Mouse (Mus musculus) heart, embryonic 15.5 days (tissue): ENCODE data around the gene Gcnt4. TPM values are rescaled to one million over a fixed set of nuclear protein-coding genes. Genes with fewer than 3 reads are reported as not detected.
"Not testable (repeated sequence)": the region's sequence is repeated elsewhere in the genome, so short reads cannot be mapped to it uniquely, and the experiment has no call there.

ENCODE experiments used
- ATAC-seq: fragments of 200-750 bp; cut with Nextera tagmentation; replicated peaks from 2 replicates; pipeline ENCODE4 v1.8.0; 2017; ENCODE audit warnings: low read depth, moderate TSS enrichment; ENCODE audit not compliant: insufficient number of reproducible peaks, insufficient read depth, low FRiP score
- H3K27ac ChIP-seq: fragments of 300-500 bp; sonication (generic); 2 replicates; pipeline ENCODE4 v1.5.1; 2015; ENCODE audit warnings: mild to moderate bottlenecking, inconsistent platforms
- H3K27me3 ChIP-seq: fragments of 300-500 bp; sonication (generic); 2 replicates; pipeline ENCODE4 v1.6.1; 2015; ENCODE audit warnings: inconsistent platforms
- H3K36me3 ChIP-seq: fragments of 300-500 bp; sonication (generic); 2 replicates; pipeline ENCODE4 v1.6.1; 2015; ENCODE audit warnings: mild to moderate bottlenecking, inconsistent platforms
- H3K4me1 ChIP-seq: fragments of 300-500 bp; sonication (generic); replicated peaks from 2 replicates; pipeline ENCODE4 v1.6.1; 2015; ENCODE audit warnings: inconsistent platforms
- H3K4me2 ChIP-seq: fragments of 300-500 bp; sonication (generic); 2 replicates; pipeline ENCODE4 v1.6.1; 2015; ENCODE audit warnings: inconsistent platforms, mild to moderate bottlenecking, moderate library complexity
- H3K4me3 ChIP-seq: fragments of 300-500 bp; sonication (generic); 2 replicates; pipeline ENCODE4 v1.5.1; 2015; ENCODE audit warnings: mild to moderate bottlenecking, inconsistent platforms
- H3K9ac ChIP-seq: fragments of 300-500 bp; sonication (generic); 2 replicates; pipeline ENCODE4 v1.6.1; 2015; ENCODE audit warnings: mild to moderate bottlenecking, inconsistent platforms
- H3K9me3 ChIP-seq: fragments of 300-500 bp; sonication (generic); replicated peaks from 2 replicates; pipeline ENCODE4 v1.6.1; 2016; ENCODE audit warnings: inconsistent platforms
- WGBS: fragments of 180-500 bp; shearing (Covaris S2); methylation state at CpG from one replicate; pipeline ENCODE4 v1.1.7; 2015; ENCODE audit warnings: mixed read lengths; 5-methylcytosine and 5-hydroxymethylcytosine counted together
- polyA plus RNA-seq: library from polyadenylated mRNA; unstranded; fragments of >200 nt; fragmentation: Nextera tagmentation; extraction: Ambion mirVana; gene quantifications from 2 replicates; pipeline ENCODE4 v1.2.1, GENCODE M21; 2015

The Gcnt4 gene
- polyA plus RNA-seq: 0.23 and 0.32 TPM in 2 replicates

- no peak within 1 kb of the TSS for H3K27ac ChIP-seq
- peak; percentile 79 for ATAC-seq
These were observed at the start of gene Gcnt4 for GRCm38 (mm10) chr13:96923999-96924961. Gene Gcnt4 (plus strand): TSS chr13:96924689.

GRCm38 (mm10) chr13:96878220-96879057 is 46.0 kb upstream of the Gcnt4 start:
- no peaks in the 10 kb centered on the region for H3K27me3 ChIP-seq
- no peaks in the 10 kb centered on the region for H3K36me3 ChIP-seq
- WGBS: 68% methylated on average over 12 of the region's 12 CpGs
- H3K9ac ChIP-seq: no peak overlapping the region
- no peak overlapping the region for H3K4me3 ChIP-seq
- no peak for ATAC-seq
- H3K4me1 ChIP-seq: no peaks in the 10 kb centered on the region
- H3K9me3 ChIP-seq: no peaks in the 10 kb centered on the region
- H3K27ac ChIP-seq: no peak overlapping the region
- H3K4me2 ChIP-seq: no peak overlapping the region

More at GRCm38 (mm10) chr13:96923999-96924961, at the start of gene Gcnt4:
- Histone ChIP-seq H3K9me3 (no peaks in the 10 kb centered on the region), H3K27me3 (peaks cover 22% of the 10 kb centered on the region), H3K4me3 (peak within 1 kb of the TSS; percentile 93), H3K36me3 (no peaks in the 10 kb centered on the region), H3K4me1 (peaks cover 6% of the 10 kb centered on the region), H3K4me2 (peak within 1 kb of the TSS; percentile 100), H3K9ac (peak within 1 kb of the TSS; percentile 76)
- 9% methylated on average over 55 of the region's 56 CpGs for WGBS

GRCm38 (mm10) chr13:96884534-96884933 is 40.0 kb upstream of the Gcnt4 start:
- 64% methylated on average over 1 of the region's 1 CpGs for WGBS
- Histone ChIP-seq H3K27me3 (no peaks in the 10 kb centered on the region), H3K36me3 (no peaks in the 10 kb centered on the region), H3K9me3 (no peaks in the 10 kb centered on the region), H3K27ac (no peak overlapping the region), H3K4me2 (no peak overlapping the region), H3K4me1 (no peaks in the 10 kb centered on the region), H3K9ac (no peak overlapping the region), H3K4me3 (no peak overlapping the region)
- ATAC-seq: no peak

GRCm38 (mm10) chr13:96889985-96890384 is 34.5 kb upstream of the Gcnt4 start:
- Histone ChIP-seq H3K4me2 (no peak overlapping the region), H3K27me3 (no peaks in the 10 kb centered on the region), H3K36me3 (no peaks in the 10 kb centered on the region), H3K4me1 (no peaks in the 10 kb centered on the region), H3K9ac (no peak overlapping the region), H3K27ac (no peak overlapping the region), H3K4me3 (no peak overlapping the region), H3K9me3 (no peaks in the 10 kb centered on the region)
- 27% methylated on average over 2 of the region's 2 CpGs for WGBS
- no peak for ATAC-seq

GRCm38 (mm10) chr13:96895144-96895543 is 29.3 kb upstream of the Gcnt4 start:
- H3K27ac ChIP-seq: no peak overlapping the region
- no peaks in the 10 kb centered on the region for H3K9me3 ChIP-seq
- H3K27me3 ChIP-seq: no peaks in the 10 kb centered on the region
- 62% methylated on average over 2 of the region's 2 CpGs for whole genome bisulfite sequencing
- no peak overlapping the region for H3K4me3 ChIP-seq
- H3K36me3 ChIP-seq: no peaks in the 10 kb centered on the region
- no peak overlapping the region for H3K9ac ChIP-seq
- no peak overlapping the region for H3K4me2 ChIP-seq
- ATAC-seq: no peak
- H3K4me1 ChIP-seq: no peaks in the 10 kb centered on the region

- Histone ChIP-seq H3K4me1 (no peaks in the 10 kb centered on the region), H3K4me2 (no peak overlapping the region), H3K27ac (no peak overlapping the region), H3K9ac (no peak overlapping the region), H3K9me3 (no peaks in the 10 kb centered on the region), H3K36me3 (no peaks in the 10 kb centered on the region), H3K4me3 (no peak overlapping the region), H3K27me3 (no peaks in the 10 kb centered on the region)
- WGBS: 57% methylated on average over 3 of the region's 3 CpGs
- ATAC-seq: no peak
These were observed 17.8 kb upstream of the Gcnt4 start for GRCm38 (mm10) chr13:96906717-96907116.

- no peak overlapping the region for H3K4me2 ChIP-seq
- 81% methylated on average over 3 of the region's 3 CpGs for WGBS
- no peaks in the 10 kb centered on the region for H3K36me3 ChIP-seq
- no peaks in the 10 kb centered on the region for H3K9me3 ChIP-seq
- no peak overlapping the region for H3K4me3 ChIP-seq
- H3K27me3 ChIP-seq: no peaks in the 10 kb centered on the region
- ATAC-seq: no peak
- no peaks in the 10 kb centered on the region for H3K4me1 ChIP-seq
- H3K27ac ChIP-seq: no peak overlapping the region
- no peak overlapping the region for H3K9ac ChIP-seq
These were observed 13.3 kb upstream of the Gcnt4 start for GRCm38 (mm10) chr13:96911202-96911601.

GRCm38 (mm10) chr13:96923134-96923533 is 1.4 kb upstream of the Gcnt4 start:
- not testable (repeated sequence) for H3K36me3 ChIP-seq, H3K4me3 ChIP-seq, H3K27ac ChIP-seq, ATAC-seq, H3K4me1 ChIP-seq, H3K9ac ChIP-seq, H3K4me2 ChIP-seq, H3K9me3 ChIP-seq
- WGBS: 89% methylated on average over 4 of the region's 4 CpGs
- H3K27me3 ChIP-seq: peaks cover 22% of the 10 kb centered on the region

- Histone ChIP-seq H3K9me3 (no peaks in the 10 kb centered on the region), H3K4me3 (peak overlapping the region; percentile 93), H3K4me2 (peak overlapping the region; percentile 100), H3K36me3 (no peaks in the 10 kb centered on the region), H3K27me3 (peaks cover 22% of the 10 kb centered on the region), H3K27ac (no peak overlapping the region), H3K9ac (peak overlapping the region; percentile 76), H3K4me1 (peaks cover 6% of the 10 kb centered on the region)
- ATAC-seq: peak; percentile 47
- 1% methylated on average over 53 of the region's 53 CpGs for WGBS
These were observed 676 bp downstream of the Gcnt4 start for GRCm38 (mm10) chr13:96924985-96925745.

- Histone ChIP-seq H3K4me3 (peak overlapping the region; percentile 93; the same call in 1 of the 2 replicates), H3K27me3 (peaks cover 22% of the 10 kb centered on the region), H3K36me3 (no peaks in the 10 kb centered on the region), H3K27ac (no peak overlapping the region), H3K4me2 (peak overlapping the region; percentile 100; the same call in 1 of the 2 replicates), H3K4me1 (peaks cover 6% of the 10 kb centered on the region), H3K9ac (no peak overlapping the region), H3K9me3 (no peaks in the 10 kb centered on the region)
- WGBS: 57% methylated on average over 10 of the region's 10 CpGs
- ATAC-seq: no peak
These were observed 1.7 kb downstream of the Gcnt4 start for GRCm38 (mm10) chr13:96925991-96926725.
